Mouse (Mus musculus) testis, postnatal 10 days (tissue): ENCODE measurements around the gene Dclk1.

Source experiments
- DNase-seq: peaks from one replicate; pipeline ENCODE4 v3.0.0; 2021; ENCODE audit warnings: low spot score

Gene Dclk1

DNA sequence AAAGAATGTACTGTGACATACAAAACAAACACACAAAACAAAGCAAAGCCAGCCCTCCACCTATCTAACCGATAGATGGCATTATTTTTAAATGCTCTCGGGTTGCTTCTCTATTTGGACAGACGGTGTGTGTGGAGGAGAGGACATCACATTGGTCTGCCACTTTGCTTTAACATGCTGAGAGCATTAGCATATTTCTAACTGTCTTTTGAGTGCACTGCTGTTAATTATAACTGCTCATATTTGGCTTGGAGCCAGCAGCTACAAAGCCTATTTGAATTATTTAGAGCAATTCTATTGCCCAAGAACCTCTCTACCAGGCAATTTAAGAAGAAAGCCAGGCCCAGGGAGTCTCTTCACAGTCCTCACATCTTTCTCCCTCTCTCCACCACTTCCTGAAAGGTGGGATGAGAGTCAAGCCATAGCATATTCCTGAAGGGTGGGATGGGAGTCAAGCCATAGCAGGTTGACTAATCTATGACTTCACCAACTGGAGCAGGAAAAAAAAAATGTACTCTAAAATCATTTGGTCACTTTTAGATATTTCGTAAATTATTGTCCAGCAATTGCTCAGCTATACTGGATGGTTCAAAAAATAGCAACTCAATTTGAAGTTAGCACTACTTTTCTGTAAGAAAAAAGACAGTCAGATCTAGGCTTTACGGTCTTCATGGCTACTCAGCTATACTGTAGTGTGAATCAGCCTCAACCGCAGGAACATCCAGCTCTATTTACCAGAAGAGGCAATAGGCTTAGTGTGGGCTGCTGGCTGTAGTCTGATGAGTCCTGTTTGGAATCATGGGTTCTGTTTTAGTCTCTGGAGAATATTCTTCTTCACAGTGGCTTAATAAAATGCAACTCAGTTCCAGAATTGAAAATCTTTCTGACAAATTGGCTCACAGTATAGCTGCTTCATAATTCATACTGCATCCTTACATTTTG, 155.9 kb downstream of the Dclk1 start:
- no peak for DNase-seq

DNA sequence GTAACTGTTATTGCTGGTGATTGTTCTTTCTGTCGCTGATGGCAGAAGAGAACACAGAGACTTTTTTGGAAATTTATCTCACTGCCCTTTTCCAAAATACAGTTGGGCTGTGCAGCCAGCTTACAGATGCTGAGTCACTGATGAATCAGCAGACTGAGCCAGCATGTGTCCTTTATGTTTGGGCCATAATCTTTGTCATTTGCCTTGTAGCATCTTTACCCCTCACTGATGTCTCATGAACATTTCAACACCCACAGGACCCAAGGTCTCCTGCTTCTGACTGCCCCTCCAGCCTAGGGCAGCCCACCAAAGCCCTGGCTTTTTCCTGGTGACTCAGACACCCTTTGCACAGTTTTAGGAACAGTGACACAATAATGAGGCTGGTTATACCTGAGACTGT, 159.1 kb downstream of the Dclk1 start:
- no peak for DNase-seq

GRCm38 (mm10) chr3:55404751-55405150, 162.6 kb downstream of the Dclk1 start:
- no peak for DNase-seq

GRCm38 (mm10) chr3:55406616-55407015, 164.5 kb downstream of the Dclk1 start:
- no peak for DNase-seq

DNA sequence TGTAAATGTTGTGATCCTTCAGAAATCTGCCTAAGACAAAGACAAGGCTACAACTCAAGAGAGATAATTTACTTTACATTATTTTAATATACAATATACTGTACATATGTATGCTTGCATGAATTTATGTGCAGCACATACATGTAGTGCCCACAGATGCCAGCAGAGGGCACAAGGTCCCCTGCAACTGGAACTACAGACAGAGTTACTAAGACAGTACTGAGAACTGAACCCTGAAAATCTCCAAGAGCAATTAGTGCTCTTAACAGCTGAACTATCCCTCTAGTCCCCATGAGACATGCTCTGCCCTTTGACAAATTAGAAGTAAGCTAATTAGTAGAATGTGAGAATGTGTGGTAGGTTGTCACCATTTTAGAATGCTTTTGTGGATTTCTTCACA, 169.4 kb downstream of the Dclk1 start:
- DNase-seq = no peak

GRCm38 (mm10) chr3:55415527-55415950, 173.4 kb downstream of the Dclk1 start:
- DNase-seq = no peak

DNA sequence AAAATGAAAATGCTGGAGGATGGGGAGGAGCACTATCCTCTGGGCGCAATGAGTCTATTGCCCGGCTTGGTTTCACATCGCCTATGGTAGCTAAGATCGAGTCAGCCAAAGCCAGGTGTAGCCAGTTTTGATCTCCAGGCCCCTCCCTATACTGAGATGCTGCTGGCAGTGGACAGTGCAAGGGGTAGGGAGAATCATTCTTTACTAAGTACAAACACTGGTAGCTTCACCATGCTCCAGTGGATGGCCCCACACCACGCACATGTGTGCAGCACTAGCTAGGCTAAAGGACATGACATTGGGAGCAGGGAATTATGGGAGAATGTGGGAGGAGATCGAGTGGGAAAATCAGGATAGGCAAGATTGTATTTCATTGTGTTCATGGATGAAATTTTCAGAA, 176.7 kb downstream of the Dclk1 start:
- DNase-seq = no peak

- no peak for DNase-seq
Measured at GRCm38 (mm10) chr3:55419334-55419733, 177.2 kb downstream of the Dclk1 start.

DNA sequence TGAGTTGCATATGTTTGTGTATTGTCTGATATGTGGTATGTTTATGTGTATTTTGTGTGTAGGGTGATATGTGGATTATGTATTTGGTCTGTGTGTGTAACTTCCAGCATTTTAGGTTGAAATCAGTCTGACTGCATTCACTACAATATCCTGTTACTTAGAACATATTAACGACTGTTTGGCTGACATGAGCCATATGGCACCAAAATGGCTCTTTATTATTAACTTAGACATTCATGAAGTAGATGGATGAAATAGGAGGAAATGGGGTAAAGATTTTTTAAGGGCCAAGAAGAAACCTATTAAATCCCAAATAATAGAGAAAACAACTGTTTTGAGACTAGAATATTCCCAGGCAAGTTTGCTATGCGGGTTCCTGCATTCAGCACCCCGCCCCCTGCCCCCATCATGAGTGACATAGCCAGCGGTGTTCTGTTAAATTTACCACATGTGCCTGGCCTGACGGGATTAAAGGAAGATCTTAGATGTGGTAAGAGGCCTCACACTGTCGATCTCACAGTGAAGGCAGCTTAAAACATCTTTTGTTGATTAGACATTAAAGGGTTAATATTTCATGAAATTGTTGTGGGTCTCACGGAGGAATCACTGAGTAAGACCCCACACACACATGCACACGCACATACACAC, 178.4 kb downstream of the Dclk1 start:
- DNase-seq = no peak

DNA sequence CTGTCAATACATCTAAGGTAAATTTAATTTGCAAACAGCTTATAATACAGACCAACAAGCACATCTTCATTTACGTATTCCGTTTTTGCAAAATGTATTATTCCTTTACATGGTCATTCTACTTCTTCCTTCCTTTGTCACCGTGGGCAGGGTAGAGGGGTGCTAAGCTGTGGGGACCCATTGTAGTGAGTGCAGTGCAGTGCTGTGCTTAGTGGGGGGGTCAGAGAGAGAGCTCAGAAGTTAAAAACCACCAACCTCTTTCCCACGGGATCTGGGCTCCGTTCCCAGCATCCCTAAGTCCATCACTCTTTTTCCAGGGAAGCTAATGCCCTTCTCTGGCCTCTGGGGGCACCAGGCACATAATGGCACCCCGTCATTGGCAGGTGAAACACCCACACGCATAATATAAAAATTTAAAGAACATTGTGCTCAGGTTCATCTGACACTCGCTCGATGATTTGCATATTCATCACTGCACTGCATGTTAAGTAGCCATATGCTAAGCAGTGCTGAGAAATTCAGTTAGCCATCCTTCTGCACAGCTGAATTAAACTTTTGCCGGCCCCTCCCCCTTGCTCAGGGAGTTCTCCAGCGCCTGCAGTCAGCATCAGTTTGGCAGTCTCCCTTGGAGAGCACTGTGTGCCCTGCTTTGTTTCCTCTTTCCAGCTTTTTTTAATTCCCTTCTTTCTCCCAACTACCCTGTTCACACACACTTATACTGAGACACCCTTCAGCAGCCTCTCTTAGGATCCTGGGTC, 181.7 kb downstream of the Dclk1 start:
- peak; percentile 50 for DNase-seq

GRCm38 (mm10) chr3:55430022-55430549, 187.9 kb downstream of the Dclk1 start:
- no peak for DNase-seq

DNA sequence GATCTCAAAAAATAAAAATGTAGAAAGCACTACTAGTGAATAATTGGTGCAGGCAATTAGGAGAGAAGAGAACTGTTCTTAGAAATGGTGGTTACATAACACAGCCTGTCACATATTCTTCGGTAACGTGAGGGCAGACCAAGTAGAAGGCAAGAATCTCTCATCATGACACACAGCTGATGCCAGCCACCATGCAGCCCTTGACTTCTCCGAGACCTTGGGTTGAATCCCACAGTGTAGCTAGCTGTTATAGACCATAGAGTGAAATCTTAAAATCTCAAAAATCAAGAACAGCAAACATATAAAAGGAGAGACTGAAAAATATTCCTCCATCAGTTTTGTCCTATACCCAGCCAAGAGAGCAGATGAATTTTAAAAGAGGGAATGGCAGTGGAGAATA, 189.1 kb downstream of the Dclk1 start:
- DNase-seq = no peak

DNA sequence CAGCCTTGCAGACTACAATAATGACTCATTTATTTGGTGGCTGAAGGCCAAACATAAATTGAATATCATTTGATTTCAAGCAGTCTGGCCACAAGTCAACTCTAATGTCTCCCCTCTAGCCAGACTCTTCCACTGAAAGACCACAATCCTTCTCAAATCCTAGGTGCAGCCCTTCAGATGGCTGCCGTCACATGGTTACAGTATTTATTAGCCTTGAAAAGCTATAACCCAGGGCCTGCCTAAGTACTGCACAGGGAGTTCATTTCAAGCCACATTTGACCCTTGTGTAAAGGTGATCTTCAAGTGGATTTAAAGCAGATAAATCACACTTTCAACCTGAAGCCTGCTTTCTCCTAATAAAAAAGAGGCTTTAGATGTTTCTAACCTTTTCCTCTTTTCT, 192.1 kb downstream of the Dclk1 start:
- no peak for DNase-seq

DNA sequence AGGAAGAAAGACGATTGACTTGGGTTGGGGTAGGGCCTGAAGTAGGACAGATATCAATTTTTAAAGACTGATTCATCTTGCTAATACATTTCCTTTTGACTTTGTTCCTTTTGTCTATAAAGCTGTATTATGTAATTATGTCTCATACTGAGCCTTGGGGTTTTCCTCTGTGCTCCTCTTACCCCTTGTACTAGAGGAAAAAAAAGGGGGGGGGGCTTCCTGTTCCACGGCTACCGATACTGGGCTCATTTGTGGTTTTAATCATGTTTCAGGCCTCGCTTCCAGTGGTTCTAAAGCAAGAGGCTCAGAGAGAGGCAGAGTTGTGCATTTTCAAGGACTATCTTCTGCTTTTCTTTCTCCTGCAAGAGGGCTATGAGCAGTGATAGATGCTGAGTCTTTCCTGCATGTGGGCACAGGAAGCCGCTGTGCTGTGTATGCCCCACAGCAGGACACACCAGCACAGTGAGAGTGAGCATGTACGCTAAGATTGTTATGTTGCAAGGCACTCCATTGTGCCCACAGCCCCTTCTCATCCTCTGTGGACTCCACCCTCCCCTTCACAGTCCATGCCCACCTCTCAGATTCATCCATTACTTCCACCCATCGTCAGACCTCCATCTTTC, 196.8 kb downstream of the Dclk1 start:
- DNase-seq = no peak

DNA sequence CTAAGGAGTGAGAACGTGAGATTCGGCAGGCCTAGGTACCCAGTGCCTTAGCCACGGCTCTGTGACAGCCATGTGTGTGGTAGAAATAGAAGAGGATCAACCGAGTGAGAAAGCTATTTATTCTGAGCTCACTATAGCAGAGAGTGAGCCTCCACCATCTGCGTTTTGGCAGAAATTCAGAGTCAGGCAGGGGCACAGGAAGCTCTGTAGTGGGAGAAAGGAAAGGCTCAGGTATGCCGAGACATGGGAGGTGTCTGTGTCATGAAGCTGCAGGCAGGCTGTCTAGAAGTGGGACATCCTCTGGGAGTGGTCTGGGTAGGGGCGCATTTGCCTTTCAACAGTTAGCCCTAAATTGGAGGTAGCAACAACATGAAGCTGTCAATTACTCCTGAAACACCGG, 198.2 kb downstream of the Dclk1 start:
- DNase-seq = no peak

GRCm38 (mm10) chr3:55442012-55442645, 200.0 kb downstream of the Dclk1 start:
- DNase-seq = no peak

- DNase-seq = no peak
Measured at GRCm38 (mm10) chr3:55443271-55443670, 201.1 kb downstream of the Dclk1 start.

DNA sequence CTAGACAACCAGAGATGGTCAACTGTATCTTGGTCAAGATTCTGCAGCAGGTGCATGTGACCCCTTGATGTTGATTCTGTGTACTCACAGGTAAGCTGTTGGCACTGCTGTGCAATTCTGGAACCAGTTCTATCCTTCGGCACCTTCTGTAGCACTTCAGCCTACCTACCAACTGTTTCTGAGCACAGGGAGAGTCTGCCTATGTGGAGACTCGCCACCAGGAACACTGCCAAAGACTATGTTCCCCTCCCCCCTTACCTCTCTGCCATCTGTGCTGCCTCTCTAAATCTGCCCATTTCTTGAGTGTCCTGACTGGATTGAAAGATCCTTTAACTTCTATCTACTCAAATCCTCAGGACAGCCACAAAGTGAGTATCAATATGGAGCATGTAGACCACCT, 201.6 kb downstream of the Dclk1 start:
- no peak for DNase-seq

DNA sequence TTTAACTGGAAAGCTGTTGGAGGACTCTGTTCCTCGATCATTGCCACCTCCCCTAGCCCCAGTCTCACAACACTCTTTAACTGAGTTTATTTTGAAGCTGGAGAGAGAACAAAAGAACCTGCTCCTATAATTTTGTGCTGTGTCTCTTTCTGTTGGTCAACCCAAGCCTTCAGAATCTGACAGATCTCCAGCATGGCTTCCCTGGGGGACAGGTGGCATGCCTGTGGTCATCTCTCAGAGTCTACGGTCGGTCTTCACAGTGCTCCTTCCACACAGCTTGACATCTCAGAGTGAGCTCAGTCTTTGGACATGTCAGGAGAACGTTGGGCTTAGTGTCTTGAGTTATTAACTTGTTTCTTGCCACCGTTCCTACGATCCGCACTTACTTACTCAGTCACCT, 204.5 kb downstream of the Dclk1 start:
- no peak for DNase-seq

DNA sequence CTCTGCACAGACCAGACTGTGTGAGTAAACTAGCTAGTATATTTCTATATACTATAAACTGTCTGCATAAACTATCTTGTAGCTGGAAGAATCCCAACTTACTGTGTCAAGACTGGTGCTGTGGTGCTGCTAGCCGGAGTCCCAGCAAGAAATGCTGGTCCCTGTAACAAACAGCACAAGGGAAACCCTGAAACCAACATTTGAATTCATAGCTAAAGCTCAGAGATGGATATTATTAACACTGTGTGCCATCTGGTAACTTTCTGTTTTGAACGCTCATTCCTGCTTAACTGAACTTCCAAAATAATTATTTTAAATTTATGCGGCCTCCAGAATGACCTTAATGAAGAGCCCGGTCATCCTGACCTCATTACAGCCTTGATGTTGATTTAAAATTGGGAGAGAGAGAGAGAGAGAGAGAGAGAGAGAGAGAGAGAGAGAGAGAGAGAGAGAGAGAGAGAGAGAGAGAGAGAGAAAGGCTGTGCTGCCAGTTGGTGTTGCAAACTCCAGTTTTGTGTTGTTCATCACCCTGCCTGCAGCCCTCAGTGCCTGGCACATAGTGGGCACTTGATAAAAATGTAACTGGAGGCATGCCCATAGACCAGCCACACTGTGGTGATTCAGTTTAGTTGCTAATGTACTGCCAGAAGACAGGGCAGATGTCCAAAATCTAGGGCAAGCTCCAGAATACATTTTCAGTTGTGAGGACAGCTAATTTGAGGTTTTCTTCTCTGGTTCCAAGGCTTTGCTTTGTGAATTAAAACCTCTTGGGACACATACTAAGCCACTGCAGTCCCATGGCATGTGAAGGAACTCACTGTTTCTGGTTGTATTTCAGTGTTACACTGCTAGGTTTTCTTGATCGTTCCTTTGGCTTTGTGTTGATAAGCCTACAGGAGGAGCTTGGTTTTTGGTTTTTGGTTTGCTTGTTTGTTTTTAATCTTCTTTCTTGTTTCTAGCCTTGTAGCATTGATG, 205.6 kb downstream of the Dclk1 start:
- no peak for DNase-seq
